10 mouse cellular contexts compared by ENCODE assay signal in the genomic region with DNA sequence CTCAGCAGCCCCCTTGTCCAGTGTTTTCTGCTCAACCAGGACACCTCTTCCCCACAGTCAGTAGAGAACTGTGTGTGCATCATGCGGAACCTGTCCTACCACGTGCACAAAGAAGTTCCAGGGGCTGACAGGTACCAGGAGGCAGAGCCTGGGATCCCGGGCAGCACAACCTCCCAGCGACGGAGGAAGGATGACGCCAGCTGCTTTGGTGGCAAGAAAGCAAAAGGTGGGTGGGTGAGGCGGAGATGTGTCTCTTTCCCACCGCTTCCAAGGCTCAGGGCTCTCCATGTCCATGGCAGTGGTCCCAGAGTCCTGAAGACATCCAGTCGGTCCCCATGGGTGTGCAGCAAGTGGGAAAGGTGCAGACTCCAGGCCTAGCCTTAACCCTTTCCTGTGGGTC. TPM values are rescaled to one million over a fixed set of nuclear protein-coding genes. Genes with fewer than 3 reads are reported as not detected.
A peak's percentile ranks its signal among the peaks of the same experiment; 100 is the strongest.
DNase-seq lines count a peak whose midpoint lies in the region; ATAC-seq lines count a peak whose summit lies in the region.
"Had no signal": no experiment of that assay in that cellular context is flagged by ENCODE, and none has a peak within 500 bp of the region (broad histone marks: within the 10 kb centered on the region; RNA-seq: fewer than 3 reads in every experiment).

No protein-coding gene starts in this region.

- WGBS in heart, embryonic 12.5 days, result 77% methylated on average over 9 of the region's 9 CpGs
- WGBS in midbrain, embryonic 11.5 days, result 63% methylated on average over 9 of the region's 9 CpGs

- no peak for DNase-seq in heart, adult 11 months
- peak; percentile 38 for DNase-seq in testis, postnatal 10 days (ENCODE audit: low spot score)
- DNase-seq in testis, postnatal 14 days (ENCODE audit: low spot score), result no peak
- DNase-seq in midbrain, embryonic 11.5 days (ENCODE audit: low spot score, missing footprints), result peak; percentile 85
- DNase-seq in adrenal gland, postnatal 14 days, result no peak
- DNase-seq in gastrocnemius, postnatal 10 days, result no peak
- no peak for DNase-seq in Muller cell, postnatal 12 days (ENCODE audit: inconsistent ontology term)
- DNase-seq: kidney, adult 11 months; layer of hippocampus, adult 9-11 months had no signal

- ATAC-seq in heart, embryonic 12.5 days (ENCODE audit: insufficient number of reproducible peaks, low FRiP score), result no peak
- ATAC-seq in midbrain, embryonic 11.5 days (ENCODE audit: low FRiP score), result no peak

- H3K9ac ChIP-seq in heart, embryonic 12.5 days, result no peak overlapping the region
- H3K9ac ChIP-seq in midbrain, embryonic 11.5 days (ENCODE audit: low read length), result no peak overlapping the region

- peaks cover 43% of the 10 kb centered on the region for H3K4me1 ChIP-seq in heart, embryonic 12.5 days (replicated peaks)
- H3K4me1 ChIP-seq in midbrain, embryonic 11.5 days (ENCODE audit: control insufficient read depth, insufficient read depth, low read length), result peaks cover 55% of the 10 kb centered on the region

- H3K27ac ChIP-seq in heart, embryonic 12.5 days (ENCODE audit: poor library complexity, severe bottlenecking), result peak overlapping the region; percentile 26; the same call in 1 of the 2 replicates
- peak overlapping the region; percentile 91 for H3K27ac ChIP-seq in midbrain, embryonic 11.5 days (ENCODE audit: low read depth, low read length)

- H3K36me3 ChIP-seq in heart, embryonic 12.5 days, result peaks cover 75% of the 10 kb centered on the region
- peaks cover 62% of the 10 kb centered on the region for H3K36me3 ChIP-seq in midbrain, embryonic 11.5 days (ENCODE audit: control insufficient read depth, insufficient read depth, low read length)

- no peaks in the 10 kb centered on the region for H3K27me3 ChIP-seq in heart, embryonic 12.5 days (replicated peaks)
- H3K27me3 ChIP-seq in midbrain, embryonic 11.5 days (ENCODE audit: control insufficient read depth, insufficient read depth, low read length), result no peaks in the 10 kb centered on the region

- no peak overlapping the region for H3K4me3 ChIP-seq in heart, embryonic 12.5 days
- H3K4me3 ChIP-seq in midbrain, embryonic 11.5 days (ENCODE audit: low read depth, low read length), result no peak overlapping the region

- no peaks in the 10 kb centered on the region for H3K9me3 ChIP-seq in heart, embryonic 12.5 days (replicated peaks)
- no peaks in the 10 kb centered on the region for H3K9me3 ChIP-seq in midbrain, embryonic 11.5 days (ENCODE audit: control insufficient read depth, low read length)

- H3K4me2 ChIP-seq in heart, embryonic 12.5 days, result no peak overlapping the region
- no peak overlapping the region for H3K4me2 ChIP-seq in midbrain, embryonic 11.5 days

RNA-seq across cellular contexts. Expression of gene Txnrd2, which starts 26.2 kb away (rescaled TPM):
- polyA plus RNA-seq in heart, embryonic 12.5 days (2016; fragmentation: Nextera tagmentation; extraction: Ambion mirVana), result 34.9 and 37.2 TPM in 2 replicates
- 21.0 and 22.7 TPM in 2 replicates for polyA plus RNA-seq in midbrain, embryonic 11.5 days (2014; fragmentation: Nextera tagmentation; extraction: Ambion mirVana)
- total RNA-seq in adrenal gland, postnatal 14 days (2021), result 66.4 and 66.5 TPM in 2 replicates
- total RNA-seq in gastrocnemius, postnatal 10 days (2021), result 10 to 100 TPM; 12.9 to 13.6 TPM

RNA-seq across cellular contexts. Expression of gene Comt, which starts 26.6 kb away (rescaled TPM):
- 88.2 and 90.8 TPM in 2 replicates for polyA plus RNA-seq in heart, embryonic 12.5 days (2016; fragmentation: Nextera tagmentation; extraction: Ambion mirVana)
- polyA plus RNA-seq in midbrain, embryonic 11.5 days (2014; fragmentation: Nextera tagmentation; extraction: Ambion mirVana), result 50.8 and 52.5 TPM in 2 replicates
- total RNA-seq in adrenal gland, postnatal 14 days (2021), result 117 and 147 TPM in 2 replicates
- total RNA-seq in gastrocnemius, postnatal 10 days (2021), result 10 to 100 TPM; 44.1 to 47.3 TPM

RNA-seq across cellular contexts. Expression of gene Arvcf, which starts 52.0 kb away (rescaled TPM):
- 32.5 and 36.9 TPM in 2 replicates for polyA plus RNA-seq in heart, embryonic 12.5 days (2016; fragmentation: Nextera tagmentation; extraction: Ambion mirVana)
- polyA plus RNA-seq in midbrain, embryonic 11.5 days (2014; fragmentation: Nextera tagmentation; extraction: Ambion mirVana), result 66.9 and 71.0 TPM in 2 replicates
- 30.0 and 30.2 TPM in 2 replicates for total RNA-seq in adrenal gland, postnatal 14 days (2021)
- 10 to 100 TPM; 16.4 to 27.9 TPM for total RNA-seq in gastrocnemius, postnatal 10 days (2021)

RNA-seq across cellular contexts. Expression of gene Tango2, which starts 52.1 kb away (rescaled TPM):
- polyA plus RNA-seq in heart, embryonic 12.5 days (2016; fragmentation: Nextera tagmentation; extraction: Ambion mirVana), result 48.4 and 50.3 TPM in 2 replicates
- 38.9 and 39.2 TPM in 2 replicates for polyA plus RNA-seq in midbrain, embryonic 11.5 days (2014; fragmentation: Nextera tagmentation; extraction: Ambion mirVana)
- total RNA-seq in adrenal gland, postnatal 14 days (2021), result 30.2 and 30.5 TPM in 2 replicates
- total RNA-seq in gastrocnemius, postnatal 10 days (2021), result 10 to 100 TPM; 11.9 to 12.6 TPM

Comparison
In these comparisons a context has a peak if more than half of its experiments do, and no peak if none do; other contexts are left out.
1. DNase-seq: peak in testis, postnatal 10 days (single experiment) and midbrain, embryonic 11.5 days (single experiment); none in heart, adult 11 months (single experiment), testis, postnatal 14 days (single experiment), adrenal gland, postnatal 14 days (single experiment), gastrocnemius, postnatal 10 days (single experiment) and Muller cell, postnatal 12 days (single experiment).